Mouse (Mus musculus): ENCODE measurements around the gene 6030445D17Rik.

DNA sequence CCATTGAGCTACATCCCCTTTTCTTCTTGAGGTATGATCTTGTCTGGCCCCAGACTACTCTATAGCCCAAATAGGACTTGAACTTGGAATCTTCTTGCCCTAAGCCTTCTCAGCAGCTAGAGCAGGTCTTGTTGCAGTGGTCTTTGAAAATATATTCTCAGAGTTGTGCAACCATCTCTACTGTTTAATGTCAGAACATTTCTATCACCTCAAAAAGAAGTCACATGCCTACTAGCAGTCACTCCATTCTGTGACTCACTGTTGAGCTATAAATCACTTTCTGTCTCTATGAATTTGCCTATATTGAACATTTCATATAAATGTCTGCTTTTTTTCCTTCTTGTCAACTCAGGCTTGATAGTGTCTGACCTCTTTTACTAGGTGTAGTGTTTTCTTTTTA lies 33.9 kb downstream of the 6030445D17Rik start:
- TF ChIP-seq POLR2A (IDR thresholded peaks at IDR 0.05; ENCODE audit: borderline replicate concordance, extremely low read depth, insufficient read depth, insufficient read length, poor library complexity, severe bottlenecking) (no peak), CTCF (IDR thresholded peaks at IDR 0.05; ENCODE audit: borderline replicate concordance, extremely low read depth, insufficient read depth, insufficient read length) (no peak)
